9 mouse cellular contexts compared by ENCODE assay signal in the genomic region with DNA sequence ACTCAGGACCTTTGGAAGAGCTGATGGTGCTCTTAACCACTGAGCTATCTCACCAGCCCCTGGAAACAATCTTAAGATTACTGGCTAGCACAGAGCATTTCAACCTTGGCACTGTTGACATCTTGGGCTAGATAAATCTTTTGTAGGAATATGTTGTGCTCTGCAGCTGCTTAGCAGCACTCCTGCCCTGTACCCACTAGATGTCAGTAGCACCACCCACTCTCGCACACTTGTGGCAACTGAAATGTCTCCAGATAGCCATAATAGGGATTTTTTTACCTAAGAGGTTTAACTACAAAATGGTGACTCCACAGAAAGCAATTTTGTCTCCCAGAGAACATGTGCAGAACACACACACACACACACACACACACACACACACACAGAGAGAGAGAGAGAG. TPM values are rescaled to one million over a fixed set of nuclear protein-coding genes. Genes with fewer than 3 reads are reported as not detected.
DNase-seq lines count a peak whose midpoint lies in the region; ATAC-seq and TF ChIP-seq lines count a peak whose summit lies in the region.
"Had no signal": no experiment of that assay in that cellular context is flagged by ENCODE, and none has a peak within 500 bp of the region (broad histone marks: within the 10 kb centered on the region; RNA-seq: fewer than 3 reads in every experiment).

No protein-coding gene starts in this region.

- ATAC-seq in embryonic facial prominence, embryonic 14.5 days (ENCODE audit: low read depth) = 0 out of 2 replicates have a peak, but pooled peaks have one; percentile 65

- 38% methylated on average over 1 of the region's 1 CpGs for WGBS in embryonic facial prominence, embryonic 14.5 days

- no peak overlapping the region for H3K4me2 ChIP-seq in embryonic facial prominence, embryonic 14.5 days (ENCODE audit: low read depth, low read length)
- H3K4me2 ChIP-seq: limb, embryonic 12.5 days had no signal

- H3K36me3 ChIP-seq in embryonic facial prominence, embryonic 14.5 days (ENCODE audit: control insufficient read depth, insufficient read depth, low read length) = no peaks in the 10 kb centered on the region
- H3K36me3 ChIP-seq: limb, embryonic 12.5 days had no signal

- intact Hi-C loops in gastrocnemius, adult 2 months (cut with DNase I) = loop anchor here (2.0 kb wide), 1 partner anchor 76 kb away; no protein-coding TSS in a partner anchor
- intact Hi-C loops in gastrocnemius, postnatal 36 days (cut with DNase I) = loop anchor here (5.0 kb wide), 1 partner anchor 76 kb away; no protein-coding TSS in a partner anchor

- no peaks in the 10 kb centered on the region for H3K4me1 ChIP-seq in embryonic facial prominence, embryonic 14.5 days (ENCODE audit: control insufficient read depth, insufficient read depth, low read length)
- H3K4me1 ChIP-seq: limb, embryonic 12.5 days had no signal

- H3K9me3 ChIP-seq in embryonic facial prominence, embryonic 14.5 days (ENCODE audit: control insufficient read depth, low read length) = no peaks in the 10 kb centered on the region

- peaks cover 4% of the 10 kb centered on the region; the same call in 1 of the 2 replicates for H3K27me3 ChIP-seq in embryonic facial prominence, embryonic 14.5 days (replicated peaks; ENCODE audit: control insufficient read depth, insufficient read depth, low read length)

- peak; percentile 62 for TF ChIP-seq CTCF in gastrocnemius, adult 2 months (IDR thresholded peaks at IDR 0.05)

- H3K27ac ChIP-seq in gastrocnemius, adult 2 months = no peak overlapping the region
- H3K27ac ChIP-seq in embryonic facial prominence, embryonic 14.5 days (replicated peaks; ENCODE audit: low read depth, low read length) = no peak overlapping the region
- H3K27ac ChIP-seq: limb, embryonic 12.5 days had no signal

- DNase-seq in gastrocnemius, adult 2 months = peak; percentile 19
- DNase-seq in gastrocnemius, postnatal 36 days = no peak
- DNase-seq in 3134 (ENCODE audit: extremely low read depth, insufficient read length, low spot score) = peak; percentile 9
- peak; percentile 58 for DNase-seq in MEL-GATA-1-ER (ENCODE audit: extremely low read depth, low read depth)
- DNase-seq in embryonic facial prominence, embryonic 14.5 days (ENCODE audit: low spot score) = peak; percentile 59
- DNase-seq in kidney, postnatal 36 days = peak; percentile 43 to 49
- DNase-seq in mesoderm, embryonic 11.5 days (ENCODE audit: low read depth, low spot score) = peak; percentile 37
- DNase-seq in cerebellum, adult 11-12 months = no peak

- H3K9ac ChIP-seq in embryonic facial prominence, embryonic 14.5 days (ENCODE audit: low read depth, low read length) = no peak overlapping the region
- H3K9ac ChIP-seq: limb, embryonic 12.5 days had no signal

- H3K4me3 ChIP-seq in gastrocnemius, adult 2 months = no peak overlapping the region
- H3K4me3 ChIP-seq in embryonic facial prominence, embryonic 14.5 days (ENCODE audit: low read depth, low read length) = no peak overlapping the region
- H3K4me3 ChIP-seq: limb, embryonic 12.5 days had no signal

RNA-seq across cellular contexts. Expression of a gene that starts 11.7 kb away (rescaled TPM):
- total RNA-seq in gastrocnemius, adult 2 months (2021) = not detected
- total RNA-seq in gastrocnemius, postnatal 36 days (2021) = not detected
- 0.26 and 0.43 TPM in 2 replicates for polyA plus RNA-seq in embryonic facial prominence, embryonic 14.5 days (2014; fragmentation: Nextera tagmentation; extraction: Ambion mirVana)
- polyA plus RNA-seq: limb, embryonic 12.5 days had no signal

Comparison
In these comparisons a context has a peak if more than half of its experiments do, and no peak if none do; other contexts are left out.
1. DNase-seq: peak in gastrocnemius, adult 2 months (single experiment), 3134 (single experiment), MEL-GATA-1-ER (single experiment), embryonic facial prominence, embryonic 14.5 days (single experiment), kidney, postnatal 36 days (2 of 2) and mesoderm, embryonic 11.5 days (single experiment); none in gastrocnemius, postnatal 36 days (0 of 2) and cerebellum, adult 11-12 months (single experiment).